Mouse (Mus musculus) adrenal gland (tissue): ENCODE data around the gene 1700042G07Rik.

Experiments
- intact Hi-C: fragments of 180-260 bp; cut with DNase I; formaldehyde crosslinking; loops from one replicate; pipeline ENCODE4 v1.15.1; 2025
- long read RNA-seq, 2 experiments: library from polyadenylated mRNA; unstranded; transcript quantifications; one replicate each; pipeline ENCODE4 v2.0.0; 2020; ENCODE audit warnings: borderline replicate concordance in 1 of 2; ENCODE audit not compliant: insufficient replicate concordance in 1 of 2

The 1700042G07Rik gene
- long read RNA-seq, experiment 1: 0 reads
- long read RNA-seq, experiment 2: 0 reads

GRCm38 (mm10) chr4:116173072-116173471 is at the start of gene 1700042G07Rik, which contains the start of gene Gm49337:
Gene 1700042G07Rik (plus strand): TSS chr4:116173372.
Gene Gm49337 (plus strand): TSS chr4:116173384.
- intact Hi-C loops: loop anchor here (5.0 kb wide), 1 partner anchor 49 kb away; the partner anchor contains the start of gene Pik3r3

- intact Hi-C loops: no loop called here
Observed at GRCm38 (mm10) chr4:116123602-116124519, 49.3 kb upstream of the 1700042G07Rik start, which contains the start of the genes Rad54l and Pomgnt1. Gene Rad54l (minus strand): TSS chr4:116123690. Gene Pomgnt1 (plus strand): TSS chr4:116123840.

- intact Hi-C loops: no loop called here
Observed at GRCm38 (mm10) chr4:116125803-116126386, 47.3 kb upstream of the 1700042G07Rik start.

GRCm38 (mm10) chr4:116127956-116128355 is 45.2 kb upstream of the 1700042G07Rik start:
- intact Hi-C loops: no loop called here

GRCm38 (mm10) chr4:116133126-116133525 is 40.0 kb upstream of the 1700042G07Rik start:
- intact Hi-C loops: no loop called here

GRCm38 (mm10) chr4:116134990-116135389 is 38.2 kb upstream of the 1700042G07Rik start:
- intact Hi-C loops: no loop called here

GRCm38 (mm10) chr4:116137421-116137996 is 35.7 kb upstream of the 1700042G07Rik start:
- intact Hi-C loops: no loop called here

GRCm38 (mm10) chr4:116140801-116141574 is 32.2 kb upstream of the 1700042G07Rik start:
- intact Hi-C loops: no loop called here

- intact Hi-C loops: no loop called here
Observed at GRCm38 (mm10) chr4:116141736-116142135, 31.4 kb upstream of the 1700042G07Rik start.

GRCm38 (mm10) chr4:116142269-116142668 is 30.9 kb upstream of the 1700042G07Rik start:
- intact Hi-C loops: no loop called here

- intact Hi-C loops: no loop called here
Observed at GRCm38 (mm10) chr4:116143317-116143811, 29.8 kb upstream of the 1700042G07Rik start.

GRCm38 (mm10) chr4:116143891-116144717 is 29.1 kb upstream of the 1700042G07Rik start:
- intact Hi-C loops: no loop called here

GRCm38 (mm10) chr4:116149812-116150155 is 23.4 kb upstream of the 1700042G07Rik start:
- intact Hi-C loops: no loop called here

GRCm38 (mm10) chr4:116150156-116150861 is 22.9 kb upstream of the 1700042G07Rik start:
- intact Hi-C loops: no loop called here

- intact Hi-C loops: no loop called here
Observed at GRCm38 (mm10) chr4:116150862-116151221, 22.3 kb upstream of the 1700042G07Rik start.

- intact Hi-C loops: no loop called here
Observed at GRCm38 (mm10) chr4:116151238-116151637, 21.9 kb upstream of the 1700042G07Rik start, which contains the start of gene Lurap1. Gene Lurap1 (minus strand): TSS chr4:116151338.

GRCm38 (mm10) chr4:116152702-116153101 is 20.5 kb upstream of the 1700042G07Rik start:
- intact Hi-C loops: no loop called here

- intact Hi-C loops: no loop called here
Observed at GRCm38 (mm10) chr4:116157882-116158281, 15.3 kb upstream of the 1700042G07Rik start.

GRCm38 (mm10) chr4:116159912-116160311 is 13.3 kb upstream of the 1700042G07Rik start:
- intact Hi-C loops: loop anchor here (10.0 kb wide), 1 partner anchor 285 kb away; no protein-coding TSS in a partner anchor
